Mouse (Mus musculus): Measurements from ENCODE around the gene Clic4. TPM values are rescaled to one million over a fixed set of nuclear protein-coding genes. Genes with fewer than 3 reads are reported as not detected.

The Clic4 gene
- polyA plus RNA-seq, 1 experiment from 2014 or later, result 200 TPM

DNA sequence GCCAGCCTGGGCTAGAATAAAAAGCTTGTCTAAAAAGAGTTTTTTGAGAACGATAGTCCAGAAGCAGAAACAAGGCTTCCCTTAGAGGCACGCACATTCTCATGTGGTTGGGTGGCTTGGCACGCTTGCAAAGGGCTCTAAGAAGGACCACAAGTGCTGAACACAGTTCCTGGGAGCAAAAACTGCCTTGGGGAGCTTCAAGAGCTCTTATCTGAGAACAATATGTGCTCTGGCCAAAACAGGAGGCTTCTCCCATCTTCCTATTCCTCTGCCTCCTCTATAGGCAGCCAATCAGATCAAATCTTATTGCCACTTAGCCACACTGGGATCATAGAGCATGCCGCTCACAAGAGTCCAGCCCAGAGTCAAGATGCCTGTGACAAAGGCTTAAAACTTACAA, 18.3 kb downstream of the Clic4 start:
- WGBS, result 76% methylated on average over 4 of the region's 4 CpGs
- no peaks in the 10 kb centered on the region for H3K9me3 ChIP-seq (replicated peaks)
- peak overlapping the region; percentile 1; the same call in 1 of the 2 replicates for H3K4me2 ChIP-seq
- peaks cover 61% of the 10 kb centered on the region for H3K4me1 ChIP-seq
- H3K27me3 ChIP-seq, result no peaks in the 10 kb centered on the region
- H3K27ac ChIP-seq, result peak overlapping the region; percentile 89
- H3K4me3 ChIP-seq (replicated peaks), result no peak overlapping the region
- peaks cover 6% of the 10 kb centered on the region; the same call in 1 of the 2 replicates for H3K36me3 ChIP-seq
- H3K9ac ChIP-seq, result no peak overlapping the region
- no peak for ATAC-seq (replicated peaks; ENCODE audit: low FRiP score)

DNA sequence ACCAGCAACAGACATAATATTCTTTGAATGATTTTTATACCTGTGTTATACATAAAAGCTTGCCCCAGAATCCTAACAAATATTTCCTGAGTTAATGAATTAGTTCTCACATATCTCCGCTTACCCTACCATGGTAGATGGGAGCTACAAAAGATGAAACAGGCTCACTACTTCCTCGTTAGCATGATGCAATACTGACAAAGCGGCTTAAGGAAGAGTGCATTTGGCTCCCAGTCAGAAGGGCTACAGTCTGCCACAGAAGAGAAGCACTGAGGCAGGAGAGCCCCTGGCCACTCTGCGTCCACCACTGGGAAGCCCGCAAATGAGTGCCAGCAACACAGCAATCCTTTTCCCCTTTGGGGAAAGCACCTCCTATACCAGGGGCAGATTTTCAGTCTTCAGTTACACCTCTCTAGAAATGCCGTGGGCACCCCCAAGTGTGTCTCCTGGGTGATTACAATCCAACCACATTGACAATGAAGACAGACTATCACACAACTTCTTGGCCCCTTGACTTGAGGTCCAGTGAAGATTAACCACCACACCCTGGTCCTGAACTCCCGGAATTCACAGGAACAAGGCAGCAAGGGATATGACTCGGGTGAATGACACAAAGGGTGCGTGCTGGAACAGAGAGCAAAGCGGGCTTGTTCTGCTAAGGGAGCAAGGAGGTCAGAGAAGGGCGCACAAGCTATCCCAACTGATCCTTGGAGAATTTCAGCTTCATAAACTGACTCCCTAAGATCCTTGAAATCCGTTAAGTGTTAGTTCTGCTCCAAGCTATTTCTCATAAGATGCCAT, 19.2 kb downstream of the Clic4 start:
- Histone ChIP-seq H3K4me2 (no peak overlapping the region), H3K4me1 (peaks cover 56% of the 10 kb centered on the region), H3K27ac (peak overlapping the region; percentile 89), H3K4me3 (replicated peaks) (no peak overlapping the region), H3K9ac (no peak overlapping the region), H3K9me3 (replicated peaks) (no peaks in the 10 kb centered on the region), H3K36me3 (peaks cover 11% of the 10 kb centered on the region; the same call in 1 of the 2 replicates), H3K27me3 (no peaks in the 10 kb centered on the region)
- ATAC-seq (replicated peaks; ENCODE audit: low FRiP score), result no peak
- WGBS, result 71% methylated on average over 12 of the region's 12 CpGs

DNA sequence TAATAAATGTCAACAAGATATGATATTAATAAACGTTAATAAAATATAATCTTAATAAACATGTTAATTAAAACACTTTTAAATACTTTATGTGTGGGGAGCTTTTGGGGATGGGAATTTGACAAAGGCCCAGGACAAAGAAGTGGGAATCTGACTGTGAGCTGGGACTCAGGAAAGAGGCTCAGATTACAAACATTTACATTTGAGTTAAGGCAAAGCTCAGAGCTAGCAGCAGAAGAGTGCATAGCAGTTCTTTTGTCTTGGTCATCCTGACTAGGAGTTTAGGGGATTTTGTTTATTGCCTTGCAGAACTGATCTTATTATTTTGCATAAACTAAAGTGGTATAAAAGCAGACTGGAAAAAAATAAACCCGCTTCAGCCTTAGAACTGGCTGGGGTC, 20.8 kb downstream of the Clic4 start:
- H3K4me1 ChIP-seq, result peaks cover 59% of the 10 kb centered on the region
- WGBS, result 41% methylated on average over 2 of the region's 2 CpGs
- no peak for ATAC-seq (replicated peaks; ENCODE audit: low FRiP score)

DNA sequence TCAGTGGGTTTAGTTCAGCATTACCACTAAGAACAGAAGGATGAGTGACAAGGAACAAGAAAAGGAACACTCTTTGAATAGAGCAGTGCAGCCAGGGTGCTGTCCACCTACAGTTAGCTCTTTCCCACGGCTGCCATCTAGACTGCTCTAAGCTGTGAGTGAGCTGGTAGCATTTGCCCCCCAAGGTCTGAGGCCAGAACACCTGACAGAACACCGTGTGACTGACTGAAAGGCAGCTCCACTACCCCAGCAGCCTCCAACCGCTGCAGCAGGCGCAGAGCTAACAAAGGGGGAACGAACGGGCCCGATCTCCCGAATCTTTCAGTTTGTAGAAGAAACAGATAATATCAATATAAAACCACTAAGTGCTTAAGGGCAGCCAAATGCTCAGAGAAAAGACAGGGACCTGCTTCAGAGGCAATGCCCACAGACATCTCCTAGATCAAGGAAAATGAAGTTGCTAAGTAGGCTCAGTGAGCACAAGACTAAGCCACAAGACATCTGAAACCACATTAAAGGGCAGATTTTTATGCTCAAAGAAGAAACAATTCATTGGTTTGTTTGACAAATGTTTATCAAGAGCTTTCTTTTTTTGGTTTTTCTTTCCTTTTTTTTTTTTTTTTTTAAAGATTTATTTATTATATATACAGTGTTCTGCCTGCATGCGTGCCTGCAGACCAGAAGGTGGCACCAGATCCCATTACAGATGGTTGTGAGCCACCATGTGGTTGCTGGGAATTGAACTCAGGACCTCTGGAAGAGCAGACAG, 24.2 kb downstream of the Clic4 start:
- Histone ChIP-seq H3K4me3 (replicated peaks) (no peak overlapping the region), H3K27ac (peak overlapping the region; percentile 78; the same call in 1 of the 2 replicates), H3K36me3 (peaks cover 11% of the 10 kb centered on the region; the same call in 1 of the 2 replicates), H3K9me3 (replicated peaks) (no peaks in the 10 kb centered on the region), H3K27me3 (no peaks in the 10 kb centered on the region), H3K4me2 (no peak overlapping the region), H3K9ac (no peak overlapping the region), H3K4me1 (peaks cover 49% of the 10 kb centered on the region)
- 73% methylated on average over 9 of the region's 9 CpGs for WGBS
- no peak; the same call in 1 of the 2 replicates for ATAC-seq (replicated peaks; ENCODE audit: low FRiP score)

More for the DNA sequence above, 20.8 kb downstream of the Clic4 start:
- H3K27me3 ChIP-seq, result no peaks in the 10 kb centered on the region
- H3K4me2 ChIP-seq, result no peak overlapping the region
- H3K27ac ChIP-seq, result peak overlapping the region; percentile 45; the same call in 1 of the 2 replicates
- H3K36me3 ChIP-seq, result peaks cover 11% of the 10 kb centered on the region; the same call in 1 of the 2 replicates
- no peaks in the 10 kb centered on the region for H3K9me3 ChIP-seq (replicated peaks)
- no peak overlapping the region for H3K9ac ChIP-seq
- H3K4me3 ChIP-seq (replicated peaks), result no peak overlapping the region

DNA sequence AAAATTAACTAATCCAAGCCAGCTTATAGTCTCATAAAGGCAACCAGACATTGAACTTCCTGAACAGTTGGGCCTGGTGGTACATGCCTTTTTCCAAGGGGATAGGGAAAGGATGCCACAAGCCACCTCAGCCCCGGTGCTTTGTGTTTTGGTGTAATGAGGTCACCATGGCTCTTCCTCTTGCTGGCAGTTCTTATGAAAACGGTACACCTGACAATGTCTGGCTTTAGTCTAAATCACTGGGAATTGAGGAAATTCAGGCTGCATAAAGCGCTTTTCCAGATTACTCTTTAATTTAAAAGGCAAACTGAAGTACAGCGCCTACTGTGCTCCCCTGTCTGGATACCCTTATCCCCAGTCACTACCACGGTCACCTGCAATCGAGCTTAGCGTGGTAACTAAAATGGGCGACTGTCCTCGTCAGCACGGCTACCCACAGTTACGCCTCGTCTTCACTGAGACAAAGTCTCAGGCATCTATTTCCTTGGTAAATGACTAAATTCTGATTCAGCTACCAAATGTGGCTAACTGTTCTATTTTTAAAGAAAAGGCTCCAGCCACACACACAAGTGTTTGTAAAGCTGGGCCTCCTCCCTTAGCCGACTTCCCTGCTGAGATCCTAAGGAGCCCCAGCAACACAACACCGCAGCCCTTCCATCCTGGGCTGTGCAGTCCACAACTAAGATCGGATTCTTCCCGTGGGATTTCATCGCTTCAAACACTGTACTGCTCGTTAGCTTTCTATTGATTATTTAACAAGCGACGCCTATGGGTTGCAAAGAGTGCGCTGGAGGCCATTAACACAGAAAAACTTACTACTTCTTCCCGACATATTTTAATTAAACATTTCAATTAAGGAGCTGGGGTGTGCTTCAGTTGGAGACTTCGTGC, 25.5 kb downstream of the Clic4 start:
- no peak overlapping the region for H3K4me3 ChIP-seq (replicated peaks)
- no peak overlapping the region for H3K4me2 ChIP-seq
- H3K9me3 ChIP-seq (replicated peaks), result no peaks in the 10 kb centered on the region
- H3K27ac ChIP-seq, result peak overlapping the region; percentile 78
- H3K9ac ChIP-seq, result no peak overlapping the region
- peaks cover 52% of the 10 kb centered on the region for H3K4me1 ChIP-seq
- WGBS, result 73% methylated on average over 23 of the region's 23 CpGs
- H3K36me3 ChIP-seq, result peaks cover 11% of the 10 kb centered on the region; the same call in 1 of the 2 replicates
- ATAC-seq (replicated peaks; ENCODE audit: low FRiP score), result no peak
- no peaks in the 10 kb centered on the region for H3K27me3 ChIP-seq

DNA sequence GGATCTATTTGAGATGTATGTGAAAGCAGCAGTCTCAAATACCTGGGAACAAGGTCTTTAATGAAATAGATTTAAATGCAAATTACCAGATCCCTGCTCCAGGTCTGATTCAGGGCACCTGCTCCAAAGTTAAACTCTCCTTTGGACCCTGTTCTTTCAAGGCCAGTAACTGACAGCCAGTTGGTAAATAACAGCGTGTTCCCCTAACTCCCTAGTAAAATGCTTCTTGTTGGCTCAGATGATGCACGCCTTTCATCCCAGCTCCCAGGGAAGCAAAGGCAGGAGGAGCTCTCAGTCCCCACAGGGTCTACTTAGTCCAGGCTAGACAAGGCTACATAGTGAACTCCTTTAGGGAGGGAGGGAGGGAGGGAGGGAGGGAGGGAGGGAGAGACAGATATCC, 26.2 kb downstream of the Clic4 start:
- no peaks in the 10 kb centered on the region for H3K27me3 ChIP-seq
- no peak overlapping the region for H3K9ac ChIP-seq
- H3K9me3 ChIP-seq (replicated peaks), result no peaks in the 10 kb centered on the region
- peaks cover 11% of the 10 kb centered on the region; the same call in 1 of the 2 replicates for H3K36me3 ChIP-seq
- 65% methylated on average over 2 of the region's 2 CpGs for WGBS
- H3K4me1 ChIP-seq, result peaks cover 55% of the 10 kb centered on the region
- no peak overlapping the region for H3K4me3 ChIP-seq (replicated peaks)
- peak overlapping the region; percentile 78 for H3K27ac ChIP-seq
- no peak for ATAC-seq (replicated peaks; ENCODE audit: low FRiP score)
- no peak overlapping the region for H3K4me2 ChIP-seq

DNA sequence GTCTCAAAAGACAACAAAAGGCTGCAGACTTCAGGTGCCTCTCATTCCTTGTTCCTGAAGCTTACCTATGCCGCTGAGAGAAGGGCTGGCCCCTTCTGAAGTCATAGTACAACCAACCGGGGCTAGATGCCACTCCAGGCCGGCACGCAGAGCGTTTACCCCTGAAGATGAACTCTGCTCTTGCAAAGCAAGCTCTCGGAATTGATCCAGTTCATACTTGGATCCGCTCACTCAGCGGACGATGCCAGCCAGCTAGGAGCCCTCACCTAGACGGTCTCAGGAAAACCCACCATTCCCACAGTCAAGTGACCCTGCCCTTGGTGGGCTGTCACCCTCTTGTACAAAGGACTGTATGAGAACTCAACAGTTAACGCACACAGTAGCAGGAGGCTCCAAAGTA, 26.8 kb downstream of the Clic4 start:
- peaks cover 61% of the 10 kb centered on the region for H3K4me1 ChIP-seq
- H3K4me2 ChIP-seq, result no peak overlapping the region
- H3K27ac ChIP-seq, result peak overlapping the region; percentile 78
- no peak overlapping the region for H3K9ac ChIP-seq
- H3K27me3 ChIP-seq, result no peaks in the 10 kb centered on the region
- no peaks in the 10 kb centered on the region for H3K9me3 ChIP-seq (replicated peaks)
- ATAC-seq (replicated peaks; ENCODE audit: low FRiP score), result no peak
- no peak overlapping the region for H3K4me3 ChIP-seq (replicated peaks)
- 85% methylated on average over 11 of the region's 11 CpGs for WGBS
- H3K36me3 ChIP-seq, result peaks cover 11% of the 10 kb centered on the region; the same call in 1 of the 2 replicates

DNA sequence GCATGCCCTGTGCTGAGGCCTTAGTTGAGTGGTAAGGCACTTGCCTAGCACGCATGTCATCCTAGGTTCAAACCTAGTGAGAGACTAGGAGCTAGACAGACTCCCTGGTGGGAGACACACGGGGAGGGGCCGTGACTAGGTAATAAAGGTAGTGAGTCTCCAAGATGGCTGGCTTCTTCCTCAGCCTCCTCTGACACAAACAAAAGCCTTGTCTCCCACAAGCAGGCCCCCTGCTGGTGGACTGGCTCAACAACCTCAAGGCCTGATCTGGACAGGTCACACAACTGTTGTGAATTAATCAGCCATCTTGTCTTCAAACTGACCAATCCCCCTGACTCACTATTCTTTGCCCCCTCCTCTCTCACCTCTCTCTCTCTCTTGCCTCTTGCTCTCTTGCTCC, 28.3 kb downstream of the Clic4 start:
- no peaks in the 10 kb centered on the region for H3K9me3 ChIP-seq (replicated peaks)
- H3K36me3 ChIP-seq, result peaks cover 5% of the 10 kb centered on the region; the same call in 1 of the 2 replicates
- no peaks in the 10 kb centered on the region for H3K27me3 ChIP-seq
- H3K4me3 ChIP-seq (replicated peaks), result no peak overlapping the region
- H3K4me2 ChIP-seq, result no peak overlapping the region
- no peak for ATAC-seq (replicated peaks; ENCODE audit: low FRiP score)
- no peak overlapping the region for H3K9ac ChIP-seq
- H3K27ac ChIP-seq, result peak overlapping the region; percentile 78
- H3K4me1 ChIP-seq, result peaks cover 76% of the 10 kb centered on the region
- WGBS, result 96% methylated on average over 3 of the region's 3 CpGs

DNA sequence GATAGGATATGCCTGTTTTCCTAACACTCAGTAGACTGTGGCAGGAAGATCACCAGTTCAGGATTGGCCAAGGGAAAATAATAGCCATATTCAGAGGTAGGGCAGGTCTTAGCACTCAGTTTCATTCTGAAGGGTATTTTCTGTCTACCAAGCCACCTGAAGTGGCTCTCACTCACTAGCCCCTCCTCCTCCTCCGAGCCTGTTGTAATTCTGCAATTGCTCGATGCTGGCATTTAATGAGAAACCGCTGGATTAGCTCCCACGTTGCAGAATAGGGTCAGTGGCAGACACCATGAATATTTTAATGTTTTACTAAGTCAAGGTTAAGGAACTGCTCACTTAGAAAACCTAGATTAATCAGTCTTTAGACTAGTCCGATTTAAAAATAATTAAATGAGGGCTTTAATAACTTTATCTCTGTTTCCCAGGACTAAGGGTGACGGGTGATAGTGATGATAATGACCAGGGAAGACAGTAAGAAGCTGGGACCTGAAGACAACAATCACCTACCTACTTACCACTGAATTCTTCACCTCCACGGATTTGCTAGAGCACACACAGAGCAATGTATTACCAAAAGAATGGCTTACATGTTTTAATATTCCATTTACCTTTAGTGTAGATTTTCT, 29.6 kb downstream of the Clic4 start:
- peaks cover 82% of the 10 kb centered on the region for H3K4me1 ChIP-seq
- H3K9me3 ChIP-seq (replicated peaks), result no peaks in the 10 kb centered on the region
- no peak overlapping the region for H3K4me3 ChIP-seq (replicated peaks)
- peak; percentile 61; the same call in 1 of the 2 replicates for ATAC-seq (replicated peaks; ENCODE audit: low FRiP score)
- H3K27me3 ChIP-seq, result no peaks in the 10 kb centered on the region
- H3K4me2 ChIP-seq, result peak overlapping the region; percentile 30
- H3K36me3 ChIP-seq, result peaks cover 4% of the 10 kb centered on the region; the same call in 1 of the 2 replicates
- no peak overlapping the region for H3K9ac ChIP-seq
- peak overlapping the region; percentile 83 for H3K27ac ChIP-seq
- WGBS, result 60% methylated on average over 7 of the region's 7 CpGs

DNA sequence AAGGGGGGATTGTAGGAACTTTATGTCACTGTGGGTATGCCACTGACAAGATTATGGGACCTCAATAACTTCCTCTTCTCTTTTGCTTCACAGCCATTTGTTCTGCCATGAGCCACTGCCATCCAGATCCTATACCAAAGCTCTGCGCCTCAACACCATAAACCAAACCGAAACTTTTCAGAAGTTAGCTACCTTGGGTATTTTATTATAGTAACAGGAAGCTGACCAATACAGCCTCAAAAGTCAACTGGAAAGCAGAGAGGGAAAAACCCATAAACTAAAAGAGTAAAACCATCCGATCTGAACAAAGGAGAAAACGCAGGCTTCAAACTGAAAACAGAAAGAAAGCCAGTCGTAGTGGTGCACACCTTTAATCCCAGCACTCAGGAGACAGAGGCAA, 30.2 kb downstream of the Clic4 start:
- WGBS, result 74% methylated on average over 5 of the region's 5 CpGs
- Histone ChIP-seq H3K27ac (peak overlapping the region; percentile 83), H3K9ac (no peak overlapping the region), H3K4me2 (peak overlapping the region; percentile 30; the same call in 1 of the 2 replicates), H3K4me3 (replicated peaks) (no peak overlapping the region), H3K36me3 (peaks cover 11% of the 10 kb centered on the region), H3K4me1 (peaks cover 77% of the 10 kb centered on the region), H3K27me3 (no peaks in the 10 kb centered on the region), H3K9me3 (replicated peaks) (no peaks in the 10 kb centered on the region)
- ATAC-seq (replicated peaks; ENCODE audit: low FRiP score), result no peak

DNA sequence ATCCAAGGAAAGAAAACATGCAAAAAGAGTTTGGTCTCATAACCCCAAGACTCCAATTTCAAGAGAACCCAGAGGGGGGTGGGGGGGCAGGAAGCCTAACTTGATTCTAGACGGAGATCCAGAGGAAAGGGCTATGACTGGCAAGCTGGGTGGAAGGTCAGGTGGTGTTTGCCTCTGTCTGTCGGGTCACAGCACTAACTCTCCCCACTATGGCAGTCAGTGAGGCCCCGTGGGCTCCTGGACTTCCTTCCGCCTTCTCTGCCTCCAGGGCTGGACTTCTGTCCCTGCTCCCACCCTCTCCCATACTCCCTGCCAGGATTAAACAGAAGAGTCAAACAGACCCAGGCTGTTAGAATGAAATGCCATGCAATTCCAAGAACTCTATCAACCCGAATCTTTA, 30.9 kb downstream of the Clic4 start:
- H3K4me1 ChIP-seq, result peaks cover 70% of the 10 kb centered on the region
- no peak overlapping the region for H3K9ac ChIP-seq
- no peaks in the 10 kb centered on the region for H3K27me3 ChIP-seq
- H3K4me2 ChIP-seq, result no peak overlapping the region; the same call in 1 of the 2 replicates
- peak overlapping the region; percentile 83 for H3K27ac ChIP-seq
- H3K36me3 ChIP-seq, result peaks cover 18% of the 10 kb centered on the region
- no peak overlapping the region for H3K4me3 ChIP-seq (replicated peaks)
- ATAC-seq (replicated peaks; ENCODE audit: low FRiP score), result no peak; the same call in 1 of the 2 replicates
- no peaks in the 10 kb centered on the region for H3K9me3 ChIP-seq (replicated peaks)
- WGBS, result 26% methylated on average over 5 of the region's 5 CpGs

Measured in kidney, embryonic 15.5 days (tissue).